Mouse (Mus musculus) midbrain, embryonic 11.5 days (tissue): ENCODE measurements around the gene Plin3. TPM values are rescaled to one million over a fixed set of nuclear protein-coding genes. Genes with fewer than 3 reads are reported as not detected.

ENCODE experiments used
- ATAC-seq: fragments of 200-750 bp; cut with Nextera tagmentation; 2 replicates; pipeline ENCODE4 v1.8.0; 2017; ENCODE audit warnings: moderate TSS enrichment, moderate library complexity; ENCODE audit not compliant: low FRiP score
- DNase-seq: peaks from one replicate; pipeline ENCODE4 v3.0.0; 2015; ENCODE audit warnings: low spot score; ENCODE audit errors: missing footprints
- H3K27ac ChIP-seq: fragments of 300-500 bp; sonication (generic); 2 replicates; pipeline ENCODE4 v1.5.1; 2014; ENCODE audit warnings: low read depth, low read length
- H3K27me3 ChIP-seq: fragments of 300-500 bp; sonication (generic); 2 replicates; pipeline ENCODE4 v1.6.1; 2014; ENCODE audit warnings: mild to moderate bottlenecking, low read length, moderate library complexity, mixed read lengths; ENCODE audit not compliant: control insufficient read depth, insufficient read depth
- H3K36me3 ChIP-seq: fragments of 300-500 bp; sonication (generic); 2 replicates; pipeline ENCODE4 v1.6.1; 2014; ENCODE audit warnings: mild to moderate bottlenecking, low read length, moderate library complexity, mixed read lengths; ENCODE audit not compliant: control insufficient read depth, insufficient read depth
- H3K4me1 ChIP-seq: fragments of 300-500 bp; sonication (generic); 2 replicates; pipeline ENCODE4 v1.6.1; 2014; ENCODE audit warnings: low read length; ENCODE audit not compliant: control insufficient read depth, insufficient read depth
- H3K4me2 ChIP-seq: fragments of 300-500 bp; sonication (generic); 2 replicates; pipeline ENCODE4 v1.6.1; 2014; ENCODE audit warnings: mild to moderate bottlenecking, moderate library complexity
- H3K4me3 ChIP-seq: fragments of 300-500 bp; sonication (generic); 2 replicates; pipeline ENCODE4 v1.5.1; 2014; ENCODE audit warnings: low read depth, low read length
- H3K9ac ChIP-seq: fragments of 300-500 bp; sonication (generic); 2 replicates; pipeline ENCODE4 v1.6.1; 2014; ENCODE audit warnings: low read length
- H3K9me3 ChIP-seq: fragments of 300-500 bp; sonication (generic); 2 replicates; pipeline ENCODE4 v1.6.1; 2016; ENCODE audit warnings: low read length; ENCODE audit not compliant: control insufficient read depth
- WGBS: fragments of 180-500 bp; shearing (Covaris S2); extraction: QIAGEN DNeasy Blood & Tissue Kit; methylation state at CpG from one replicate; pipeline ENCODE4 v1.1.7; 2014; 5-methylcytosine and 5-hydroxymethylcytosine counted together
- polyA plus RNA-seq: library from polyadenylated mRNA; unstranded; fragments of >200 nt; fragmentation: Nextera tagmentation; extraction: Ambion mirVana; gene quantifications from 2 replicates; pipeline ENCODE4 v1.2.1, GENCODE M21; 2014

The Plin3 gene
- polyA plus RNA-seq, 1 experiment from 2014 or later: 34.0 TPM

DNA sequence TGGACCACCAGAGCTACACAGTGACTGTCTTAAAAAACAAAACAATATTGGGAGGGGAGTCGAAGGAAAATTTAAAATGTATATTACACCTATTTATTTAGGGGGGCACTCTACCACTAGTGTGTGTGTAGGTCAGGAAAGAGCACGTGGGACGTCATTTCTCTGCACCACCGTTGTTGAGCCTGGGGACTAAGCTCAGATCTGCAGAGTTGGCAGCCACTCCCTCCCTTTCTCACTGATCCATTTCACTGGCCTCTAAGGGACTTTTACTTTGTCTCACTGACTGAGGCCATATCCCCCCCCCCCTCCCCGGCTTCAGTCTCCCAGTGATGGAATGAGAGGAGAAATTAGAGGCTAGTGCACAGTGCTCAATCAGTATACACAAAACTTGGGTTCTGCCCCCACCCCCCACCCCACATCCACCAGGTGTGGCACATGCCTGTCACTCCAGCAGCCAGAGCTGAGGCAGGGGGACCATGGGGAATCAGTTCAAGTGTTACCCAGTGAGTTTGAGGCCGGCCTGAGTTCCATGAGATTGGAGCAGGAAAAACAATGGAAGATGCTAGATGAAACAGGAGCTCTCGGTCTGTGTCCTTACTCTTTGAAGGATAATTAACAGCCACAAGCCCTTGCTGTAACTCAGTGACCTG is 722 bp downstream of the Plin3 start:
- peaks cover 29% of the 10 kb centered on the region for H3K4me1 ChIP-seq
- H3K27ac ChIP-seq: no peak overlapping the region; the same call in none of the 2 replicates
- no peak for ATAC-seq

DNA sequence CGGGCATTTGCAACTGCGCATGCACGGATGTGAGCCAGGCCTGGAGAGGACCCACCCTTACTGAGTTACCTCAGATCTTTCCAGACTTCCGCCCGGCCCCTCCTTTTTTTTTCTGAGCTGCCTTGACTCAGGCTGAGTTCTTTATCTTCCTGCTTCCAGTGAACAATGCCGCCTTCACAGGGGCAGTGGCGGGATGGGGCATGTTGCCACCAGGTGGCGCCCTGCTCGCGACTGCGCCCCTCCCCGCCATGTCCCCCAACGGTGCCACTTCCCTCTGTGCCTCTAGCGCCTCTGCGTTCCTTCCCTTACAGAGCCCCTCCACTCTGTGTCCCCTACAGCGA is 1.5 kb downstream of the Plin3 start:
- Histone ChIP-seq H3K4me3 (peak overlapping the region; percentile 37; the same call in 1 of the 2 replicates), H3K36me3 (no peaks in the 10 kb centered on the region), H3K9me3 (no peaks in the 10 kb centered on the region), H3K4me1 (peaks cover 29% of the 10 kb centered on the region), H3K27me3 (no peaks in the 10 kb centered on the region), H3K27ac (peak overlapping the region; percentile 82), H3K9ac (peak overlapping the region; percentile 59), H3K4me2 (peak overlapping the region; percentile 63)
- DNase-seq (peak; percentile 99), ATAC-seq (peak; percentile 89)
- 1% methylated on average over 16 of the region's 16 CpGs for WGBS

More for the DNA sequence above, 722 bp downstream of the Plin3 start:
- Histone ChIP-seq H3K4me2 (no peak overlapping the region), H3K9me3 (no peaks in the 10 kb centered on the region), H3K27me3 (no peaks in the 10 kb centered on the region), H3K4me3 (no peak overlapping the region), H3K9ac (peak overlapping the region; percentile 59), H3K36me3 (no peaks in the 10 kb centered on the region)
- no peak for DNase-seq
- WGBS: 52% methylated on average over 7 of the region's 7 CpGs

GRCm38 (mm10) chr17:56290388-56291170 is 2.1 kb downstream of the Plin3 start:
- peak; percentile 79 for ATAC-seq
- DNase-seq: peak; percentile 99
- Histone ChIP-seq H3K9me3 (no peaks in the 10 kb centered on the region), H3K4me2 (peak overlapping the region; percentile 63), H3K9ac (peak overlapping the region; percentile 71), H3K27me3 (no peaks in the 10 kb centered on the region), H3K36me3 (peaks cover under 1% of the 10 kb centered on the region; the same call in 1 of the 2 replicates), H3K4me3 (peak overlapping the region; percentile 37), H3K4me1 (peaks cover 29% of the 10 kb centered on the region), H3K27ac (peak overlapping the region; percentile 82)
- WGBS: 3% methylated on average over 17 of the region's 17 CpGs

GRCm38 (mm10) chr17:56289371-56290331 is 3.0 kb downstream of the Plin3 start:
- Histone ChIP-seq H3K4me2 (peak overlapping the region; percentile 63), H3K4me3 (peak overlapping the region; percentile 37), H3K36me3 (peaks cover 3% of the 10 kb centered on the region; the same call in 1 of the 2 replicates), H3K9ac (peak overlapping the region; percentile 71), H3K9me3 (no peaks in the 10 kb centered on the region), H3K4me1 (peaks cover 29% of the 10 kb centered on the region), H3K27me3 (no peaks in the 10 kb centered on the region), H3K27ac (peak overlapping the region; percentile 82)
- WGBS: 2% methylated on average over 23 of the region's 23 CpGs
- DNase-seq (peak; percentile 97), ATAC-seq (peak; percentile 33)

GRCm38 (mm10) chr17:56288866-56289265 is 3.8 kb downstream of the Plin3 start:
- H3K4me1 ChIP-seq: peaks cover 29% of the 10 kb centered on the region
- H3K4me2 ChIP-seq: peak overlapping the region; percentile 63
- no peaks in the 10 kb centered on the region for H3K9me3 ChIP-seq
- no peak for DNase-seq
- H3K4me3 ChIP-seq: peak overlapping the region; percentile 37
- no peaks in the 10 kb centered on the region for H3K27me3 ChIP-seq
- H3K27ac ChIP-seq: peak overlapping the region; percentile 82
- 32% methylated on average over 3 of the region's 3 CpGs for WGBS
- H3K9ac ChIP-seq: peak overlapping the region; percentile 71
- H3K36me3 ChIP-seq: peaks cover 3% of the 10 kb centered on the region; the same call in 1 of the 2 replicates
- no peak for ATAC-seq

DNA sequence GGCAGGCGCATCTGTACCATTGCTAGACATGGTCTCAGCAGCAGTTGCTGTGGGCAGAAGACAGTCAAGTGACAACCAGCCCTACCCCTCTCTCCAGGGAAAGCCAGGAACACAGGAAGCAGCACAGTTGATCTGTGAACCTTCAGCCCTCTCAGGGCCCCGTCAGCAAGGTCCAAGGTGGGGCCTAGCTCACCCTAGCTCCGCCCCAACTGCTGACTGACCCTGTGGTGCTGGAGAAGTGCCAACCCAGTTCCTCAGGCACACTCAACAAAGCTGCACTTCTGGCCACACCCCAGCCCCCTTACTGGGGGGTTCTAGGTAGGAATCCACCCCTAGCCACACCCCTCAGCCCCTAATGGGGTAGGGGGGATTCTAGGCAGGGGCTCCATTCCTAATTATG is 4.8 kb downstream of the Plin3 start:
- ATAC-seq (no peak), DNase-seq (no peak)
- Histone ChIP-seq H3K36me3 (peaks cover 3% of the 10 kb centered on the region; the same call in 1 of the 2 replicates), H3K27me3 (no peaks in the 10 kb centered on the region), H3K4me1 (peaks cover 29% of the 10 kb centered on the region), H3K9me3 (no peaks in the 10 kb centered on the region), H3K9ac (no peak overlapping the region), H3K4me3 (no peak overlapping the region), H3K4me2 (no peak overlapping the region), H3K27ac (no peak overlapping the region)
- WGBS: 60% methylated on average over 3 of the region's 3 CpGs

- WGBS: 93% methylated on average over 11 of the region's 11 CpGs
- ATAC-seq (no peak), DNase-seq (no peak)
- peaks cover 29% of the 10 kb centered on the region for H3K4me1 ChIP-seq
- H3K27ac ChIP-seq: no peak overlapping the region
- no peak overlapping the region for H3K4me2 ChIP-seq
- H3K4me3 ChIP-seq: no peak overlapping the region
- no peaks in the 10 kb centered on the region for H3K27me3 ChIP-seq
- no peak overlapping the region for H3K9ac ChIP-seq
- no peaks in the 10 kb centered on the region for H3K9me3 ChIP-seq
- H3K36me3 ChIP-seq: peaks cover 6% of the 10 kb centered on the region; the same call in 1 of the 2 replicates
Measured at GRCm38 (mm10) chr17:56285995-56286394, 6.7 kb downstream of the Plin3 start.

- Histone ChIP-seq H3K27ac (no peak overlapping the region), H3K36me3 (peaks cover 8% of the 10 kb centered on the region; the same call in 1 of the 2 replicates), H3K9ac (no peak overlapping the region), H3K27me3 (no peaks in the 10 kb centered on the region), H3K4me3 (no peak overlapping the region), H3K4me2 (no peak overlapping the region), H3K4me1 (0 out of 2 replicates have a peak, but pooled peaks cover 4% of the 10 kb centered on the region), H3K9me3 (no peaks in the 10 kb centered on the region)
- DNase-seq (no peak), ATAC-seq (no peak)
- WGBS: 88% methylated on average over 8 of the region's 8 CpGs
Measured at GRCm38 (mm10) chr17:56283316-56283715, 9.4 kb downstream of the Plin3 start.
